Mouse (Mus musculus) ES-E14 (cell line): ENCODE measurements at regions not wholly inside any gene's neighbourhood (a gene's known extent, or its start where the extent isn't known, plus 50 kb on each side); places are given as distances from the start of the nearest gene placed in this dataset.

Experiments used
- HCFC1 ChIP-seq: IDR thresholded peaks from 2 replicates; pipeline ENCODE4 v1.6.1; 2012; ENCODE audit warnings: low read length, inconsistent platforms, borderline replicate concordance; ENCODE audit not compliant: insufficient read depth
- MAFK ChIP-seq: IDR thresholded peaks from 2 replicates; pipeline ENCODE4 v1.6.1; 2014; ENCODE audit warnings: mild to moderate bottlenecking, low read depth, low read length, inconsistent platforms; ENCODE audit not compliant: insufficient read depth
- ZC3H11A ChIP-seq: IDR thresholded peaks from 2 replicates; pipeline ENCODE4 v1.6.1; 2012; ENCODE audit warnings: low read depth, mild to moderate bottlenecking, inconsistent platforms, low read length, borderline replicate concordance

GRCm38 (mm10) chrX:98375437-98375836, 226.9 kb downstream of the Ar start:
- no peak for TF ChIP-seq HCFC1
- TF ChIP-seq MAFK = no peak
- TF ChIP-seq ZC3H11A = no peak
